Mouse (Mus musculus) midbrain, embryonic 11.5 days (tissue): Measurements from ENCODE around the gene Tbx20. TPM values are rescaled to one million over a fixed set of nuclear protein-coding genes. Genes with fewer than 3 reads are reported as not detected.

Experiments used
- ATAC-seq: fragments of 200-750 bp; cut with Nextera tagmentation; 2 replicates; pipeline ENCODE4 v1.8.0; 2017; ENCODE audit warnings: moderate TSS enrichment, moderate library complexity; ENCODE audit not compliant: low FRiP score
- DNase-seq: peaks from one replicate; pipeline ENCODE4 v3.0.0; 2015; ENCODE audit warnings: low spot score; ENCODE audit errors: missing footprints
- H3K27ac ChIP-seq: fragments of 300-500 bp; sonication (generic); 2 replicates; pipeline ENCODE4 v1.5.1; 2014; ENCODE audit warnings: low read depth, low read length
- H3K27me3 ChIP-seq: fragments of 300-500 bp; sonication (generic); 2 replicates; pipeline ENCODE4 v1.6.1; 2014; ENCODE audit warnings: mild to moderate bottlenecking, low read length, moderate library complexity, mixed read lengths; ENCODE audit not compliant: control insufficient read depth, insufficient read depth
- H3K36me3 ChIP-seq: fragments of 300-500 bp; sonication (generic); 2 replicates; pipeline ENCODE4 v1.6.1; 2014; ENCODE audit warnings: mild to moderate bottlenecking, low read length, moderate library complexity, mixed read lengths; ENCODE audit not compliant: control insufficient read depth, insufficient read depth
- H3K4me1 ChIP-seq: fragments of 300-500 bp; sonication (generic); 2 replicates; pipeline ENCODE4 v1.6.1; 2014; ENCODE audit warnings: low read length; ENCODE audit not compliant: control insufficient read depth, insufficient read depth
- H3K4me2 ChIP-seq: fragments of 300-500 bp; sonication (generic); 2 replicates; pipeline ENCODE4 v1.6.1; 2014; ENCODE audit warnings: mild to moderate bottlenecking, moderate library complexity
- H3K4me3 ChIP-seq: fragments of 300-500 bp; sonication (generic); 2 replicates; pipeline ENCODE4 v1.5.1; 2014; ENCODE audit warnings: low read depth, low read length
- H3K9ac ChIP-seq: fragments of 300-500 bp; sonication (generic); 2 replicates; pipeline ENCODE4 v1.6.1; 2014; ENCODE audit warnings: low read length
- H3K9me3 ChIP-seq: fragments of 300-500 bp; sonication (generic); 2 replicates; pipeline ENCODE4 v1.6.1; 2016; ENCODE audit warnings: low read length; ENCODE audit not compliant: control insufficient read depth
- WGBS: fragments of 180-500 bp; shearing (Covaris S2); extraction: QIAGEN DNeasy Blood & Tissue Kit; methylation state at CpG from one replicate; pipeline ENCODE4 v1.1.7; 2014; 5-methylcytosine and 5-hydroxymethylcytosine counted together
- polyA plus RNA-seq: library from polyadenylated mRNA; unstranded; fragments of >200 nt; fragmentation: Nextera tagmentation; extraction: Ambion mirVana; gene quantifications from 2 replicates; pipeline ENCODE4 v1.2.1, GENCODE M21; 2014

Gene Tbx20
- 0.07 and 0.08 TPM in 2 replicates for polyA plus RNA-seq

DNA sequence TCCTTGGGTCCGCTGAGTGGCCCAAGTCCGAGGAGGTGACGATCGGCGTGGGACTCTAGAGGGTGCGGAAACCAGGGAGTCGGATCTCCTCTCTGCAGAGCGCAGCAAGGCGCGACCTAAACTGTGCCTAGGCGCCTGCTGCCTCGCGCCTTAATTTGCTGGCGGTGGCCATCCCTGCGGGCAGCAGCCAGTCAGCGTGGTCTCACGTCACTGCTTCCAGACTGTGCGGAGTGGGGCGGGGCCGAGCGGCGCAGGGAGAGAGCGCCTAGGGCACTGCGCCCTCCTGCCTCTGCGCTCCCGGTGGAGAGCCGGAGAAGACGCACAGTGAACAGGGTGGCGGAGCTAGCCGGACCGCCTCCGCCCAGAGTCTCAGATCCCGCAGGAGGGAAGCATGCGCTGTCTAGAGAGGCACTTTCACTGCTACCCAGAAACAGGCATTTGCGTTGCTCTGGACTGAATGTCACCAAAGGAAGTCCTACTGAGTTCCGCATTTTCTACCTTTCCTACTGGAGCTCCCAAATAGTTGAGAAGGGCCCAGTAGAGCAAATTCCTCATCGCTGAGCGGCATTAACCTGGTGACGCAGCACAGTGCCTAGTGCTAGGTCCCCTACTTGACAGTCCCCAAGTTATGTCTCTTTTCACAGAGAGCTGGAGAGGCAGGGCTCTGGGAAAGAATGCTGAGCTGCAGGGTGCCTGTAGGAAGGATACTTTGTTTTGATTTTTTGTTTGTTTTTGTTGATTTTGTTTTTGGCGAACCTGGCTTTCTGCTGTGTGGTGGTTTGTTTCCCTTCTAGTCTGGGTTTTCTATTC is at the start of gene Tbx20:
Gene Tbx20 (minus strand): TSS at position 144 of the 810 bp plus-strand sequence.
- peak within 1 kb of the TSS; percentile 45 for H3K4me2 ChIP-seq
- peak within 1 kb of the TSS; percentile 25 for H3K4me3 ChIP-seq
- H3K4me1 ChIP-seq, result peaks cover 16% of the 10 kb centered on the region
- no peaks in the 10 kb centered on the region for H3K36me3 ChIP-seq
- no peak within 1 kb of the TSS for H3K9ac ChIP-seq
- H3K27ac ChIP-seq, result no peak within 1 kb of the TSS
- DNase-seq (peak; percentile 97), ATAC-seq (peak; percentile 95)
- H3K27me3 ChIP-seq, result peaks cover 96% of the 10 kb centered on the region
- H3K9me3 ChIP-seq, result no peaks in the 10 kb centered on the region
- WGBS, result under 1% methylated on average over 39 of the region's 40 CpGs

GRCm38 (mm10) chr9:24818511-24818910 is 44.4 kb upstream of the Tbx20 start:
- Histone ChIP-seq H3K4me3 (no peak overlapping the region), H3K9me3 (no peaks in the 10 kb centered on the region), H3K9ac (no peak overlapping the region), H3K4me2 (no peak overlapping the region), H3K36me3 (no peaks in the 10 kb centered on the region), H3K27ac (no peak overlapping the region), H3K27me3 (no peaks in the 10 kb centered on the region), H3K4me1 (no peaks in the 10 kb centered on the region)
- no peak for ATAC-seq
- WGBS, result 55% methylated on average over 3 of the region's 3 CpGs
- no peak for DNase-seq

DNA sequence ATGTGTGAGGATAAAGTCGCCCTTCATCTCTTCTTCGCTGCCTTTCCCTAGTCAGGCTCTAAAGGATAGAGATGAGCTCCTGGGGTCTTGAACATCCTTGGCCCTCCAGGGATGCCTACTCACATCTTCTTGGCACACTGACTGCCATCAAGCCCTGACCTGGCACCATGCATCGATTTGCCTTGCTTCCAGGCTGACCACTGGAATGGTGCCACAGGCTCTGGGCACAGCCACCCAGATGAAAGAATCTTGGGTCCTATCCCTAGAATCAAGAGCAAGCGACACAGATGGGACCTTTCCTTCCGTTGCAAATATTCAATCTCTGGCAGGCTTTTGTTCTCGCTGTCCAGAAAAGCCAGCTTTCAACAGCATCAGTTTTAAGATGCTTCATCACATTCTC is 38.4 kb upstream of the Tbx20 start:
- Histone ChIP-seq H3K4me1 (no peaks in the 10 kb centered on the region), H3K4me3 (no peak overlapping the region), H3K4me2 (no peak overlapping the region), H3K27ac (no peak overlapping the region), H3K9ac (no peak overlapping the region), H3K27me3 (no peaks in the 10 kb centered on the region), H3K36me3 (no peaks in the 10 kb centered on the region), H3K9me3 (no peaks in the 10 kb centered on the region)
- ATAC-seq (no peak), DNase-seq (no peak)
- WGBS, result 89% methylated on average over 6 of the region's 6 CpGs

DNA sequence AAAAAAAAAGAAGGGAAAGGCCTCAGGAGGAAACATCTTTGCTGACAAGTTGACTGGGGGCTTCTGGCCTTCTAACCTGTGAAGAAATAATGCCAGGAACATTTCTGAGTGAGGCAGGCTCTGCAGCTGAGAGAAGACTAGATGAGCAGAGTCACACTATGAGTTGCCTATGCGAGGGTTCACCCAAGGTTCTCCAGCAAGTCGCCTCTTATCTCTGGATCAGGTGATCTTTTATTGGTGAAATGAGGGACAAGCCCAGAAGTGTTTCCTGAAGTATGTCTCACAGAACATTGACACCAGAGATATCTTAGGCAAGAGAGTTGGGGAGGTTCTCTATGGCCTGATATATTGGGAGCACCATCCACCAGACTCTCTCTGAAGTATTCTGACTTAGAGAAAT is 18.0 kb upstream of the Tbx20 start:
- Histone ChIP-seq H3K4me1 (no peaks in the 10 kb centered on the region), H3K9me3 (no peaks in the 10 kb centered on the region), H3K4me2 (no peak overlapping the region), H3K27ac (no peak overlapping the region), H3K4me3 (no peak overlapping the region), H3K36me3 (no peaks in the 10 kb centered on the region), H3K9ac (no peak overlapping the region), H3K27me3 (no peaks in the 10 kb centered on the region)
- ATAC-seq, result no peak
- 92% methylated on average over 2 of the region's 2 CpGs for WGBS
- no peak for DNase-seq

- Histone ChIP-seq H3K9ac (no peak overlapping the region), H3K27me3 (no peaks in the 10 kb centered on the region), H3K27ac (no peak overlapping the region), H3K4me3 (no peak overlapping the region), H3K4me1 (no peaks in the 10 kb centered on the region), H3K36me3 (no peaks in the 10 kb centered on the region), H3K9me3 (no peaks in the 10 kb centered on the region), H3K4me2 (no peak overlapping the region)
- ATAC-seq (no peak), DNase-seq (no peak)
- WGBS, result 79% methylated on average over 3 of the region's 3 CpGs
Observed at GRCm38 (mm10) chr9:24789396-24789795, 15.3 kb upstream of the Tbx20 start.

DNA sequence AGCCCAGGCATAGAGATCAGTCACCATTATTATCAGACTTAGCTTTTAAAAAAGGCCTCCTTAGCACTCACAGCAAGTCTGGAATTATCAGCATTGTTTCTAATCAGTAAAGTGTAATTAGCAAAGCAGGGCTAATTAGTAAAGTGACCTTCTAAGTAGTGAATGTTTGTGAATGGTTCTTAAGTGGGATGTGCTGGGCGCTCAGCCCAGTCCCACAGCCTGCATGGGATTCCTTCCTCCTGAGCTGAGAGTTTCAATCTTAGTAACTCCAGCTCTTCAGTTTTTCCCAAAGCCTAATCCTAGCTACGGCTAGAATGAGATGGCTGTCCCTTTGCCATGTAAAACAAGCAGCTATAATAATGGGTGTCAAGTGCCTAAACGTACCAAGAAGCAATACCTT is 8.2 kb upstream of the Tbx20 start:
- DNase-seq (no peak), ATAC-seq (no peak)
- no peaks in the 10 kb centered on the region for H3K9me3 ChIP-seq

GRCm38 (mm10) chr9:24780929-24781441 is 6.9 kb upstream of the Tbx20 start:
- peak overlapping the region; percentile 79 for H3K4me2 ChIP-seq
- DNase-seq (peak; percentile 94), ATAC-seq (peak; percentile 83)
- no peaks in the 10 kb centered on the region for H3K9me3 ChIP-seq
- H3K4me3 ChIP-seq, result peak overlapping the region; percentile 41
- H3K27me3 ChIP-seq, result peaks cover 67% of the 10 kb centered on the region
- H3K9ac ChIP-seq, result peak overlapping the region; percentile 45
- H3K36me3 ChIP-seq, result no peaks in the 10 kb centered on the region
- H3K4me1 ChIP-seq, result peaks cover 11% of the 10 kb centered on the region; the same call in 1 of the 2 replicates
- no peak overlapping the region for H3K27ac ChIP-seq
- WGBS, result 1% methylated on average over 32 of the region's 32 CpGs

More for the DNA sequence above, 8.2 kb upstream of the Tbx20 start:
- Histone ChIP-seq H3K4me1 (peaks cover 9% of the 10 kb centered on the region; the same call in 1 of the 2 replicates), H3K4me2 (no peak overlapping the region), H3K4me3 (no peak overlapping the region), H3K9ac (no peak overlapping the region), H3K36me3 (no peaks in the 10 kb centered on the region), H3K27ac (no peak overlapping the region), H3K27me3 (peaks cover 55% of the 10 kb centered on the region)
- WGBS, result 13% methylated on average over 3 of the region's 3 CpGs

DNA sequence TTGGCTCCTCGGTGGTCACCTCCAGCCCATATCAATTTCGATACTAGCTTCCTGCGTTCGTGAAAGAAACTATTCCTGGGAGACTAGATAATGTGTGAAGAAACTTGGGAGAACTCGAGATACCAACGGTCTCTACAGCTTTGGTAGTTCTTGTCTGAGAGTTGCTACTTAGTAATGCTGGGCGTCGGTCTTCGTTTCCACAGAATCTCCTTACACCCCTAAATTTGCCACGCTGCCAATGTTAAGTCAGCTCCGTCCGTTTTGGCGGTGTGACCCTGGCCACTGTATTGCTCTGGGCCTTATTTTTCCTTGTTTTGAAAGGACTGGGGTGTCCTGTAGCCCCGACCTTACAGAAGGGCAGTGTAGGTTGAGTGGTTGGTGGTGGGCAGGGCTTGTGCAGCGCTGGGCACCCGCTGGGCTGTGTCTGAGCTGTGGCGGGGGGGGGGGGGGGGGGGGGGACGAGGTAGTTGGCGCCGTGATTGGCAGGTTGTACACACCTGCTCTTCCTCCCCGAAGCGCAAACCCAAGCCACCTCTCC is 6.4 kb upstream of the Tbx20 start:
- Histone ChIP-seq H3K4me3 (peak overlapping the region; percentile 41), H3K4me2 (peak overlapping the region; percentile 79), H3K9ac (no peak overlapping the region), H3K4me1 (peaks cover 11% of the 10 kb centered on the region; the same call in 1 of the 2 replicates), H3K9me3 (no peaks in the 10 kb centered on the region), H3K27ac (no peak overlapping the region), H3K27me3 (peaks cover 71% of the 10 kb centered on the region), H3K36me3 (no peaks in the 10 kb centered on the region)
- DNase-seq, result peak; percentile 94
- under 1% methylated on average over 22 of the region's 22 CpGs for whole genome bisulfite sequencing
- ATAC-seq, result peak; percentile 52

DNA sequence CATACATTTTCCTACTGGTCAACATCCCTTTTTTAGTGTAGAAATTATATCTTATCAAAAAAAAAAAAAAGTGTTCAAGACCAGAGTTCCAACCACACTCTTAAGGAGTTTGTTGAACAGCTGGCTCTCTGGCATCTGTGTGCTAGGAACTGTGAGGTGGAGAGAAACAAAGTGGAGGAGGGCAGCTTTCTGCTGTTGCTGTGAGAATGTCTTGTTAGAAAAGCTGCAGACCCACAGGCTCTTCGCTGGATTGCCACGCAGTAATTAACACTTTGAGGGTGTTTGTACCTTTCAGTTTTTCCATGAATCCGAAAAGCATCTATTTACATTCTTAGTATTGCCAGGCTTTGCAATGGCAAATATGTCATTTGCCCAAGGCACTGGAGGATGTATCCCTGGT is 5.9 kb upstream of the Tbx20 start:
- Histone ChIP-seq H3K27me3 (peaks cover 76% of the 10 kb centered on the region), H3K4me3 (no peak overlapping the region), H3K9ac (no peak overlapping the region), H3K27ac (no peak overlapping the region), H3K9me3 (no peaks in the 10 kb centered on the region), H3K4me2 (no peak overlapping the region), H3K36me3 (no peaks in the 10 kb centered on the region), H3K4me1 (peaks cover 11% of the 10 kb centered on the region; the same call in 1 of the 2 replicates)
- peak; percentile 88 for DNase-seq
- no peak for ATAC-seq
- WGBS, result 3% methylated on average over 3 of the region's 3 CpGs
